Comparison of ENCODE assay signal across 9 mouse cellular contexts in genomic region chr12:17495858-17496451, GRCm38 (mm10). TPM values are rescaled to one million over a fixed set of nuclear protein-coding genes. Genes with fewer than 3 reads are reported as not detected.
DNase-seq lines count a peak whose midpoint lies in the region; ATAC-seq lines count a peak whose summit lies in the region.
"Had no signal": no experiment of that assay in that cellular context is flagged by ENCODE, and none has a peak within 500 bp of the region (broad histone marks: within the 10 kb centered on the region; RNA-seq: fewer than 3 reads in every experiment).

No protein-coding gene starts in this region.

- H3K9ac ChIP-seq in heart, embryonic 12.5 days: peak overlapping the region; percentile 23
- H3K9ac ChIP-seq in neural tube, embryonic 14.5 days (replicated peaks; ENCODE audit: low read depth, low read length): no peak overlapping the region

- intact Hi-C loops in heart, postnatal 36 days (cut with DNase I): no loop called here
- intact Hi-C loops in heart, postnatal 14 days (cut with DNase I): no loop called here

- no peak for DNase-seq in heart, postnatal 36 days
- peak; percentile 87 for DNase-seq in adrenal gland, postnatal 14 days
- peak; percentile 23 to 42 for DNase-seq in heart, postnatal 14 days
- DNase-seq in kidney, postnatal 4 days: peak; percentile 77 to 84
- no peak for DNase-seq in frontal cortex, postnatal 10 days (ENCODE audit: low spot score in 2 of 2)
- no peak for DNase-seq in right cerebral cortex, adult 18-20 months

- H3K27ac ChIP-seq in heart, embryonic 12.5 days (ENCODE audit: poor library complexity, severe bottlenecking): peak overlapping the region; percentile 43; the same call in 1 of the 2 replicates
- no peak overlapping the region; the same call in 1 of the 2 replicates for H3K27ac ChIP-seq in neural tube, embryonic 14.5 days (ENCODE audit: low read depth, low read length)

- H3K4me3 ChIP-seq in heart, embryonic 12.5 days: peak overlapping the region; percentile 9; the same call in 1 of the 2 replicates
- no peak overlapping the region for H3K4me3 ChIP-seq in neural tube, embryonic 14.5 days (ENCODE audit: low read depth, low read length)

- no peaks in the 10 kb centered on the region for H3K27me3 ChIP-seq in heart, embryonic 12.5 days (replicated peaks)
- no peaks in the 10 kb centered on the region for H3K27me3 ChIP-seq in neural tube, embryonic 14.5 days (ENCODE audit: control insufficient read depth, insufficient read depth, low read length)

- peak overlapping the region; percentile 43 for H3K4me2 ChIP-seq in heart, embryonic 12.5 days
- H3K4me2 ChIP-seq in neural tube, embryonic 14.5 days (ENCODE audit: low read depth, low read length): no peak overlapping the region

- H3K4me1 ChIP-seq in heart, embryonic 12.5 days (replicated peaks): peaks cover 24% of the 10 kb centered on the region
- H3K4me1 ChIP-seq in neural tube, embryonic 14.5 days (ENCODE audit: control insufficient read depth, insufficient read depth, low read length): peaks cover 8% of the 10 kb centered on the region; the same call in 1 of the 2 replicates

- 7% methylated on average over 8 of the region's 8 CpGs for WGBS in heart, embryonic 12.5 days
- 20% methylated on average over 8 of the region's 8 CpGs for WGBS in neural tube, embryonic 14.5 days

- no peaks in the 10 kb centered on the region for H3K9me3 ChIP-seq in heart, embryonic 12.5 days (replicated peaks)
- H3K9me3 ChIP-seq in neural tube, embryonic 14.5 days (ENCODE audit: control insufficient read depth, low read length): no peaks in the 10 kb centered on the region
- H3K9me3 ChIP-seq: G1E had no signal

- ATAC-seq in heart, embryonic 12.5 days (ENCODE audit: insufficient number of reproducible peaks, low FRiP score): peak; percentile 84
- peak; percentile 81 for ATAC-seq in neural tube, embryonic 14.5 days (ENCODE audit: low read depth)

- no peaks in the 10 kb centered on the region for H3K36me3 ChIP-seq in heart, embryonic 12.5 days
- no peaks in the 10 kb centered on the region for H3K36me3 ChIP-seq in neural tube, embryonic 14.5 days (ENCODE audit: control insufficient read depth, insufficient read depth, low read length)
- H3K36me3 ChIP-seq: G1E had no signal

RNA-seq across cellular contexts. Expression of gene Odc1, which starts 48.6 kb away (rescaled TPM):
- polyA plus RNA-seq in heart, embryonic 12.5 days (2016; fragmentation: Nextera tagmentation; extraction: Ambion mirVana): 161 and 167 TPM in 2 replicates
- 10 to 100 TPM; 54.6 to 75.2 TPM for total RNA-seq in heart, postnatal 36 days (2021)
- total RNA-seq in adrenal gland, postnatal 14 days (2021): 246 and 273 TPM in 2 replicates
- total RNA-seq in heart, postnatal 14 days (2021): 10 to 100 TPM; 50.6 to 59.0 TPM
- polyA plus RNA-seq in neural tube, embryonic 14.5 days (2014; fragmentation: Nextera tagmentation; extraction: Ambion mirVana): 124 and 131 TPM in 2 replicates

Comparison
In these comparisons a context has a peak if more than half of its experiments do, and no peak if none do; other contexts are left out.
1. DNase-seq: peak in adrenal gland, postnatal 14 days (single experiment), heart, postnatal 14 days (2 of 2) and kidney, postnatal 4 days (2 of 2); none in heart, postnatal 36 days (0 of 2), frontal cortex, postnatal 10 days (0 of 2) and right cerebral cortex, adult 18-20 months (single experiment).